Mouse (Mus musculus) kidney, postnatal 25 days (tissue): ENCODE measurements around the gene Atp10a.

Experiments used
- DNase-seq, 2 experiments: peaks; one replicate each; pipeline ENCODE4 v3.0.0; 2021; ENCODE audit warnings: mixed read lengths in 2 of 2

The Atp10a gene

DNA sequence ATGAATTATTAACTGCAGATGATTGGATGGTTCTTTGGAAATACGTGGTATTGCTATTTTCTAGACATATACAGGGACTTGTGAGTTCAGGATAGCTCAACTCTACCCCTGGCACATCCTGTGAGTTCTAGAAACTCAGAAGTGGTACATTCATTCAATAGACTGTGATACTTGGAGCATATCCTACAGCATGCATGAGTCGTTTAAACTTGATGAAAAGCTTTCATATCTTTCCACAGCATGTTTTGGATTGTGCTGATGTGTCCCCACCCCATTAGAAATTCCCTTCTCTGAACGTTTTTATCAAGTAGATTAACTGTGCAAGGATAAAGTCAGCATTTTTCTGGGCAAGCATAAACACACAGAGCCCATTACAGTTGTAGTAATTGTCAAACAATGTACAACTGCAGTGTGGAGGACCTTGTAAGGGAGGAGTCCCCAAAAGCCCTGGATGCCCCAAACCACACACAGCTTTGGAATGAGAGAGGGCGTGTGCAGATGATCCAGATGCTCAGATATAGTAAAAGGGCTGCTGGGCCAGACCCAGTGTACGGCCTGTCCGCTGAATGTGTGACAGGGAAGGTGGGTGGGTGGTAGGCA, 35.1 kb downstream of the Atp10a start:
- DNase-seq, result no peak

DNA sequence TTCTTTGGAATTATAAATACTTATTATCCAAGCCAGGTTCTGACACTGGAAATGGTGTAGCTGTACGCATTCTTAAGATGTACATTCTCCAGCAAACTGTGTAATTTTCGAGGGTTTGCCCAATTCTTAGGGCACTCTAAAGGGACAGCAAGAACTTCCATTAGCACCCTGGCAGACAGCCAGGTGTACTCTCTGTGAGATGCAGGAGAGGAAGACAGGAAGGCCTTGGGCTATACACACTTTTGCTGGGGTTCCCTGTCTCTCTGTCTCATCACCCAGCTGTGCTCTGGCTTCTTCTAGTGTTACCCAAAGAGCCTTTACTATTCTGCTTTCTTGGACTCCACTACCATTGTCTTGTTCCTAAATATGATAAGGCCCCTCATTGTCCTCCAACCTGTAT, 36.7 kb downstream of the Atp10a start:
- peak in 1 of 2 experiments; percentile 13 for DNase-seq

DNA sequence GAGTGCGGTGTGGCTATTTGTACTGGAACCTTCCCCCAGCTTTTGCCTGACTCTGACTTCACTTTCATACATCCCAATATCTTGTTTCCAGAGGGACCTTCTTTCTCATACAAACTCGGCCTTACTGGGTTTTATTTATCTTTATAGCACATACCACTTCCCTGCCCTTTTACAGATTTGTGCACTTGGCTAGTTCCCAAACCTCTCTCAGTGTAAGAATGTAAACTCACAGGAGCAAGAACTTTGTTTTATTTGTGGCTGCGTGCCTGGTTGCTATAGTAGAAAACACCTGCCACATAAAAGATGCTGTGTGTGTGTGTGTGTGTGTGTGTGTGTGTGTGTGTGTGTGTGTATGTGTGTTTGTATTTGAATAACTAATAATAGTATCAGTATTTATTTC, 37.4 kb downstream of the Atp10a start:
- DNase-seq, result no peak

- no peak for DNase-seq
These were observed 39.7 kb downstream of the Atp10a start for GRCm38 (mm10) chr7:58695661-58696060.

- DNase-seq, result no peak
These were observed 41.1 kb downstream of the Atp10a start for GRCm38 (mm10) chr7:58697092-58697491.

- no peak for DNase-seq
These were observed 42.9 kb downstream of the Atp10a start for GRCm38 (mm10) chr7:58698738-58699442.

DNA sequence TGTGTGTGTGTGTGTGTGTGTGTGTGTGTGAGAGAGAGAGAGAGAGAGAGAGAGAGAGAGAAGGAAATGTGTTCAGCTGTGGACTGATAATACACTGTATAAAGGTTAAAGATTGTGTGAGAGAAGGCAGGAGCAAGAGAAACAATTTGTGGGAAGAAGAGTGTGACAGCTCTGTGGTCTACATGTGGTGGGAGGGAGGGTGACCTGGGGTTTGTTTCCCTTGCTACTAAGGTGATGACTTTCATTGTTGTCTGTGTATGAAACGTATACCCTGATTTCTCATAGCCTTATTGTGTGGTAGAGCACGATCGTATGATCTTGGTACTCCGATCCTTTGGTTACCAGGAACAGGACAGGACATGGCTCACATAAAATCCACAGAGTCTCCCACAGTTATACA, 45.3 kb downstream of the Atp10a start:
- no peak for DNase-seq

GRCm38 (mm10) chr7:58705158-58705557, 49.2 kb downstream of the Atp10a start:
- no peak for DNase-seq

DNA sequence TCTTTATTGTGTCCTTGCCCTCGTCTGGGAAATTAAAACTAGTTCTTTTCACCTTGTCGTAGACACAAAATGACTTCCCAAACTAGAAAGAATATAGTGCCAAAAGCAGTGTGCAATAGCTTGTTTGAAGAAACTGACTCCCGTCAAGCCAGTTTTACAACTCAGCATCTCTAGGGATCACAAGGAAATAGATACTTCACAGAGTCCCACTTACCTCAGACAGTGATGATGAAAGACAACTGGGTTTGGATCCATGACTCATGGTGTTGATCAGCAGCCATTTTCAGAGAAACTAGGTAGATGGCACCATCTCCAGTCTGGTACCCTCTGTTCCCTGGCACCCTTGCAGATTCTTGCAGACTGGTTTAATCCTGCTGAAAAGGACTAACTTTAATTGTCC, 53.3 kb downstream of the Atp10a start:
- no peak for DNase-seq

DNA sequence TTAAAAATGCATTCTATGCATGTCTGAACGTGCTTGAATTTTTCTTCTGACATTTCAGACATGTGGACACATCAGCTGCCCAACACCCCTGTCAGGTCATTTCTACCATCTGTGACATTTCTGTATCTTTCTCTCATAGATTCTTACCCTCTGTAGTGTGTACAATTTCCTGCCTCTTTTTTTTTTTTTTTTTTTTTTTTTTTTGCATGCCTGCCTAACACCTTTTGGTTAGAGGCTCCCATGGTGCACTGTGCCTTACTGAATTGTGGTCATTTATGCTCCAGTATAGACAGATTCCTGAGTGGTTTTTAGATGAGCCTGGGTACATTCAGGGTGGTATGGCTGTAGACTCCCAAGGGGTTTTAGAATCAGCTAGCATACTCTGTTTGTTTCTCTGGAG, 54.3 kb downstream of the Atp10a start:
- no peak for DNase-seq

DNA sequence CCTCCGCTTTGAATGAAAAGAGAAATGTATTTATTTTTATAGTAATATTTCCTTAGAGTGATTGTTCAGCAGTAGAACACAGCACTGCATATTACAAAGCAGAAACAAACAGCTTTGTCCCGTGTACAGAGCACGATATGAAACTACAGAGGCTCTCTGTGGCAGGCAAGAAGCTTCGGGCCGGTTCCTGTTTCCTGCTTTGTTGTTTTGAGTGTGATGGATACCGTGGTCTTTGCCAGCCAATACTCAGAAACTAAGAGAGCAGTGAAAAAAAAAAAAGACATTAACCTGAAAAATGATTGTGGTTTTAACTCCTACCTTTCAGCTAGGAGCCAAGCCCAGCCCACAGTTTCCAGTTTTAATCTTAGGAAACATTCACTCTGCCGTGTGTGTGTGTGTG, 55.8 kb downstream of the Atp10a start:
- DNase-seq, result no peak

DNA sequence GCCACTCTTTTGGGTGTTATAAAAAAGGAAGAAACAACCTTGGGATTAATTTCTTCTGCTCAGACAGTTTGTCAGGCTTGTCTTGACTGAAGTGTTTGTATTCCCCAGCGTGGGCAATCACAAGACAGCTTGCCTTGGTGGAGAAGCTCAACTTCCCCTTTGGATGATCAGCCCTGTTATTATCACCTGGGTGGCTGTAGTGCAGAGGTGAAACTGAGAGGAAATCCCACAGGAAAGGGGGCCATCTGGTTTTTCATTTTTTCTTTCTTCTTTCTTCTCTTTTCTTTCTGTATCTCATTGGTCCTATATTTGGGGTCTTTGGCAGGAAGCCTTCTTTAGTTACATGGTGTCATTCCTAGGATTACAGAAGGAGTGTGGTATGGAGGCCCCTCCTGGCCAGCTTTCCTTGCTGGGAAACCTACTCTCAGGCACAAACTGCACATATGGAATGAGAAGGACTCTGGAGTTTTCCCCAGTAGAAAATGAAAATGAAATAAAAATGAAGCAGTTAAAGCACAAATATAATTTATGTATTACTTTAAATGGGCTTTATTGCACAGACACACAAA, 59.7 kb downstream of the Atp10a start:
- DNase-seq, result no peak

- DNase-seq, result no peak
These were observed 60.7 kb downstream of the Atp10a start for GRCm38 (mm10) chr7:58716626-58717025.

DNA sequence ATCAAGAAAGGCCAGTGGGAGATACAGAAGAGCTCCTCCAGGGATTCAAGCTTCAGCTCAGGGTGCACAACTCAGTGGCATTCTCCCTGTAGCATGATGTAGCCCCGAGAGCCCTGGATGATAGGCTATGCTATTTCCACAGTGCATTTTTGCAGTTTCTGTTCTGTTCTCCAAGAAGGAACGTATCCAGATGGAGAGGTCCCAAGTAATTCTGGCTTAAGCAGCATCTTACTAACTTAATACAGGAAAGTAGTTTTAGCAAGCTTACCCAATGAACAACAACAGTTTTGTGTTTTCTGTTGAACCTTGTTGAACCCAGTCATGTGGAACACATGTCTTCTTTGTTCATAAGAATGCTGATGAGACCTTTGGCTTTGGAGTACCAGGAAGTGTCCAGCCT, 62.6 kb downstream of the Atp10a start:
- no peak for DNase-seq

DNA sequence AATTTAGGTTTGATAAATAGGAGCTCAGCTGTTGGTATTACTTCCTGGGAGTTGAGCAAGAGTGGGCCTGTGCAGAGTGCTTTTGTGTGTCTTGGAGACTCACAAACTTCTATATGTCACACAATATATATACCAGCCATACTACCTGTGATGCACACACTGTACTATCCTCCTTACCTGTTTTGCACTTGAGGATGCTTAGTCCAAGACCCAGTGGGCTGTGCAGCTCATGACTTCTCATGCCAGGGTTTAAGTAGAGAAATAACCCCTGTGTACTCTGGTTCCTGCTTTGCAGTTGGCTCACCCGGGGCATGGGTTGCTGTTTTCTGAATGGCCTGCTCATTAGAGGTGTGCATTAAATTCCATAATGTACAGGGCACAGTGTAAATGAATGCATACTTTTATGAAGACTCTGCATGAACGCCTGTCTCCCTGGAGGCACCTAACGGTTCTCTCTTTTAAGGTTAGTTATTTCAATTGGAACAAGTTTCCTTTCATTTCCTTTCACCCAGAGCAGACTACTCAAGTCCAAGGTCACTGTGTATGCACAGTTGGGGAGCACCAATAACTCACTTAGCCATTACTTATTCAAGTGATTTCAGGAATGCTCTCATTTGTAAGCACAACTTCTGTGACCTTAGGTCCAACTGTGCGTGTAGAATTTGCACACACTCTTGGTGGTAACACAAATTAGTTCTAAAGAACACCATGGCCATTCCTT, 63.4 kb downstream of the Atp10a start:
- DNase-seq, result no peak

DNA sequence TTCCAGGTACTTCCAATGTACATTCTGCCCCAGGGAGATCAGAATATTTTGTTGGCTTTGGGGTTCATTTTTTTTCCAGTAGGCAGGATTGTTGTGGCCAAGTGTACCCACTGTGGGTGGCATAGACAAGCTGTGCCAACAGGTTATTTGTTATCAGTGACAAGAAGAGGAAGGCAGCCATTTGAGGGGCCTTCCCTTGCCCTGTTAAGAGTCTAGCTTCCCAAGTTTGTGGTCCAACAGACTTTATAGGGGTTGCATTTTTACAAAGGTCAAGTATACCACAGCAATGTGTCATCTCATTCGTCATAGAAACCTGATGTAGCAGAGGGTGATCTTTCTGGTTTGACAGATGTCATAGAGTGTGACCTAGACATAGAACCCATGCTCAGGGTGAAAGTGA, 66.3 kb downstream of the Atp10a start:
- no peak for DNase-seq

DNA sequence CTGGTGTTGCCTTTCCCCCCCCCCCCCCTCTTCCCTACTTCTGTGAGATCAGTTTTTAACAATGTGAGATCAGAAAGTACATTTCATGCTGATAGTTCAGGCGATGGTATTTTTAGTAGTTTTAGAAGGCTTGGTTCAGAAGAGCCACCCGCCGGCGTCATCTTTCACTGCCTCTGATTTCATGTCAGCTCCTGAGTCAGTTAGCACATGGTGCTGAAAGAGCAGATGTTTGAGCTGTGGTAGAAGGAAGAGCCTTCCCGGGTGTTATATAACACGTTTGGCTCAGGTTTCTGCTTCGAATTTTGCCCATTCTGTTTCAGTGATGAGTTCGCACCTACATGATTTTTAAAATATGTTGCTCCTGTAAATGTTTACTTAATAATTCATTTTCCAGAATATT, 74.2 kb downstream of the Atp10a start:
- no peak for DNase-seq

- DNase-seq, result no peak
These were observed 74.9 kb downstream of the Atp10a start for GRCm38 (mm10) chr7:58730831-58731230.

- no peak for DNase-seq
These were observed 76.4 kb downstream of the Atp10a start for GRCm38 (mm10) chr7:58732406-58732805.

DNA sequence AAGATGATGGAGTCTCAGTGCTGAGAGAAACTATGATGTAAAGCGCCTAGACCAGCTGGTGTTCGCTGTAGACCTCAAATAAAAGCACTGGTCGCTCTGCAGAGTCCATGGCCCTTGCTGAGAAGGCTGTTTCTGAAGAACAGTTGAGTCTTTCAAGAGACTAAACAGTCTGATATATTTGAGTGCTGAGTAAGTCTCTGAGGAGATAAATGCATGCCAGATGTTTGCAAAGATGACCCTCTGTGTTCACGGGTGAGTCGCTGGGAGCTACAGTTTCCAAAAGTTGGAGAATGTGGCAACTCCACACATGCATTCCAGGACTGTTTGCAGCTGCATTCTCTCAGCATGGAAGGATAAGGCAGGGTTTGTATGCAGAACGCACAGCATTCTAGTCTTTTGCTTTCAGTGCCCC, 77.5 kb downstream of the Atp10a start:
- no peak for DNase-seq

DNA sequence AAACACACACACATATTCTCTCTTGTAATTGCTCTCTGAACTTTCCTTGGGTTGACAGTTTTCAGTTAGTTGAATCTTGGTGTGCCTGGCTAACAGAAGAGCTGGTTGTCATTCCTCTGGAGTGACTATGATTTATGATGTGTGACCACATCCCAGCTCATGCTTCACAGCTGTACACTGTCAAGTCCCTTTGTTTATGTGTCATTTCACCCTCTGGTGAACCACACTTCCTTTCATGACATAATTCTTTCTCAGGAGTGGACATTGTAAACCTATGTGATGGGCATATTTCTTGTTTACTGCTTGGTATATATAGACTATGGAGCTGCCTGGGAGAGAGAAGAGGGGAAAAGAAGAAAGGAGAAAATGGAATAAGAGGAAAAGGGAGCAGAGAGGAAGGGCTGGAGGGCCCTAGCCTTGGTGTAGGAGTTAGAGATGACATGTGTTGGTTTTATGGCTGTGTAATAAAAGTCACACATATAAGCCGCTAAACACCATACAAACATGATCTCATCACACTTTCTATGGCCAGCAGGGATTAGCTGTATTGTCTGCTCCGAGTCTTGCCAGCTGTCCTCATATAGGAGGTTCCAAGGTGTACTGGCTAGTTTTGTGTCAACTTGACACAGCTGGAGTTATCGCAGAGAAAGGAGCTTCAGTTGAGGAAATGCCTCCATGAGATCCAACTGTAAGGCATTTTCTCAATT, 81.0 kb downstream of the Atp10a start:
- no peak for DNase-seq

GRCm38 (mm10) chr7:58740196-58740595, 84.2 kb downstream of the Atp10a start:
- no peak for DNase-seq

GRCm38 (mm10) chr7:58740842-58741241, 84.9 kb downstream of the Atp10a start:
- no peak for DNase-seq
